Mouse (Mus musculus): Measurements from ENCODE around the gene Glb1l.

Gene Glb1l

DNA sequence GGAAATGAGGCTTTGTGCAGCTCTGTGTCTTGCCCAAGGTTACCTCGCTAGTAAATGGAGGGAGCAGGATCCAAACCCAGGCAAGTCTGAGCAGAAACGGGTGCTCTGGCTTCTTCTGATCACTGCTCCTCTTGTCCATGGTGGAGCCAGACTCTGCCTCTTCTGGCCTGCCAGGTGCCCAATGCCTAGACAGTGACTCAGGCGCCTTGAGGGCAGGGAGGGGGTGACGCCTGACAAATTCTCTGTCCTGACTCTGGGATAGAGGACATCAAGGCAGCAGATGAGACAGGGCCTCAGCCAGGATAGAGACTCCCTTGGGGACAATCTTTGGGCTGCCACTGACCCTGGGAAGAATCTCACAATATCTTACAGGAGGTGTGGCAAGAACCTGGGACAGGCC, 20.6 kb upstream of the Glb1l start:
- DNase-seq (ENCODE audit: low spot score in 2 of 2): no peak

GRCm38 (mm10) chr1:75230335-75230994, 19.9 kb upstream of the Glb1l start:
- DNase-seq (ENCODE audit: low spot score in 2 of 2): no peak

DNA sequence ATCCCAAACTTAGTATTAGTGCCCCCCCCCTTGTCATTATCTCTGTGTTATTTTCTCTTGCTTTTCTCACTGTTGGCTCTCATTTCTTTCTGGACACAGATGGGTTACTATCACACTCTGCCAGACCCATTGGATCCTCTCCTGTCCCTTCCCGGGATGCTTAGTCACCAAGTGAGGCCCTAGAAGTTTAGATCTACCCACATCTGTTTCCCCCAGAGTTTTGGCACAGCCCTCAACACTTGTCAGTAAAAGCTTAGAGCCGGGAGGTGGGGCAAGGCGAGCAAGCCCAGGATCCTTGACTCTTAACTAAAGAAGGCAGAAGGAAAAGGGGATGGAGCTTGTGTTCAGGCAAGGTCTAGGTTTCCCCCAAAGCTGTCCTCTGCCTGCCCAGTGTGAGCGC, 18.5 kb upstream of the Glb1l start:
- no peak for DNase-seq (ENCODE audit: low spot score in 2 of 2)

DNA sequence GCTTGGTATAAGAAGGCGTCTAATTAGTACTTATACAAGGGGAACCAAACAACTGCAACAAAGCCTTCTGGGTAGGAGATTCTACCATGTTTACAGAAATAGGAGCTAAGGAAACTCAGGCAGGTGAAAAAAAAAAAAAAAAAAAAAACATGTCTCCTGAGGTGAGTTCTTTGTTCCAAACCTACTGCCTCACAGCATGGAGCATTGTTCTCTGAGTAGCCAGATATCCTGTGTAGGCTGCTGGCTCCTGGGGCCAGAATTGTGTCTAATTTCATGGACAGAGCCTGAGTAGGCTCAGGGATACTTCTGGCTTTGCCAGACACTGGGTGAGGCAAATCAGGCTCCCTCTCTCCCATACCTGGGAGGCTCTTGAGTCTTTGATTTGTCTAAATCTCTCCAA, 17.0 kb upstream of the Glb1l start:
- DNase-seq (ENCODE audit: low spot score in 2 of 2): no peak

- no peak for DNase-seq (ENCODE audit: low spot score in 2 of 2)
These were observed 15.5 kb upstream of the Glb1l start for GRCm38 (mm10) chr1:75226138-75226537.

GRCm38 (mm10) chr1:75225473-75225872, 14.9 kb upstream of the Glb1l start:
- no peak for DNase-seq (ENCODE audit: low spot score in 2 of 2)

GRCm38 (mm10) chr1:75223532-75223931, 12.9 kb upstream of the Glb1l start:
- no peak for DNase-seq (ENCODE audit: low spot score in 2 of 2)

DNA sequence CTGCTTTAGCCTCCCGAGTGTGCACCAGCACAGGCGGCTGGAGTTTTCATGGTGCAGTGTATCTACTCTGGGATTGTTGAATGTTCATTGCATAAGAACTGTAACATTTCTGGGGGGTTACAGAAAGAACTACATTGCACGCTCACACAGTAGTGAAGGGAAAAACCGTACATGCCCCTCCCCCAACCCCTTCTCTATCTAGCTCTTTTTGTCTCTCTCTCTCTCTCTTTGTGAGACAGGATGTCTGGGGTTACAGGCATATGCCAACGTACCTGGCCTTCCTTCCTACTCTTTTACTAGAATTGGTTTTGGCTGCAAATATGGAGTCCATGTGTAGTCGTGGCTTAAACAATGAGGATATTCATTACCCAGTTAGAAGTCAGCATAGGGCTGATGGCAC, 12.3 kb upstream of the Glb1l start:
- DNase-seq (ENCODE audit: low spot score in 2 of 2): no peak

DNA sequence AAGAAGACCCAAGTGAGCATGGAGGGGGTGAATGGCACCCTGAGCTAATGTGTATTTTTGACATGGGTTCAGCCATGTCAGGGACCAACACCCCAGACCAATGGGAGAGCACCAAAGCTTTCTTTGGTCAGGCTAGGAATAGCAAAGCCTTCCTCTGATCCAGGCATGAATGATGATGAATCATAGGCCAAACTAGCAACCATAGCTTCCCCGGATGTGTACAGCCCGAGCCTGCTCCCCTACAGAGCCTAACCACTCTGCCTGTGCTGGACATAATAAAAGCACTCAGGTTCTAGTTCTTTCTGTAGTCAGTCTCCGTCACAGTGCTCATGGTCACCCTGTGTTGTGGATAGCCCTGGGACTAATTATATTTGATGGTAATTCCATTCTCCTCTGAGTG, 10.9 kb upstream of the Glb1l start:
- no peak for DNase-seq (ENCODE audit: low spot score in 2 of 2)

DNA sequence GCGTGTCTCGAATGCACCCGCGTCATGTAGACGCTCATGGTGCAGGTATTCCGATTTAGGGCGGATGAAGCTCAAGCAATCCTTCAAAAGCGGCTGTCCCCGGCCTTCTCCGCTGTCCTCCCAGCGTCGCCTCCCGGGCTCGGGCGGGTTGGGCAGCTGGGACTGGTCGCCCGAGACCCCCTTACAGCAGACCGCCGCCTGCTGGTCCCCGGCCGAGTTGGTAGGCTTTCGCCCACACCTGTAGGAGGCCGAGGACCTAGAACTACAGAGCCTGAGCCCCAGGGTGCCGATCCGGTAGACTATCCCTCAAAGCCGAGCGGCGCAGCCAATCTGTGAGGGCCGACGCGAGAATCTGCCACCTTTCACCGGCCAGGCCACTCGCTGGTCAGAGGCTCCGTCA, 8.9 kb upstream of the Glb1l start, which contains the start of gene Tuba4a:
TSS of gene Tuba4a (minus strand) at position 335 of the 400 bp plus-strand sequence.
- DNase-seq (ENCODE audit: low spot score in 2 of 2): no peak

GRCm38 (mm10) chr1:75219078-75219477, 8.5 kb upstream of the Glb1l start:
- DNase-seq (ENCODE audit: low spot score in 2 of 2): peak; percentile 92 to 96

GRCm38 (mm10) chr1:75218227-75219001, 7.8 kb upstream of the Glb1l start:
- DNase-seq (ENCODE audit: low spot score in 2 of 2): peak; percentile 36 to 67

- DNase-seq (ENCODE audit: low spot score in 2 of 2): no peak
These were observed 7.2 kb upstream of the Glb1l start for GRCm38 (mm10) chr1:75217893-75218226.

DNA sequence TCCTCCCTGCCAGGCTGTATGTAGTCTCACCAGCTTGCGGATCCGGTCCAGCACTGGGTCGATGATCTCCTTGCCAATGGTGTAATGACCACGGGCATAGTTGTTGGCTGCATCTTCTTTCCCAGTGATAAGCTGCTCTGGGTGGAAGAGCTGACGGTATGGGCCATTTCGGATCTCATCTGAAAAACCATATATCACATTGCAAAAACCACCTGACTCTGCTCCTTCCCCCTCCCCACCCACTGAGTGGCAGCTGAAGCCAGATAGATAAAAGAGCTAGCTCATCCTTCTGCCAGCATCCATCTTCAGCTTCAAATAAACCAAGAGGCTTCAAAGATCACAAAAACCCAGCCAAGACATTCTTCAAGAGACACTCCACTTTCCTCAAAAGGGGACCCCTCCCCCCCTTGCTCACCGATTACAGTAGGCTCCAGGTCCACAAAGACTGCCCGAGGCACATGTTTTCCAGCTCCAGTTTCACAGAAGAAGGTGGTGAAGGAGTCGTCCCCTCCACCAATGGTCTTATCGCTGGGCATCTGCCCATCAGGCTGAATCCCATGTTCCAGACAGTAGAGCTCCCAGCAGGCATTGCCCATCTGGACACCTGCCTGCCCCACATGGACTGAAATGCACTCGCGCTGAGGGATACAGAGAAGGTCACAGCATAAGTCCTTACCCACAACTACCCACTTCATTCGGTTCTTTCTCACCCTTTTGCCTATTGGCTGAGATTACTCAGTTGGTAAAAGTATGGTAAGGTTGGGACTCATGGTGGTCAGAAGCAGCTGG, 6.4 kb upstream of the Glb1l start:
- DNase-seq (ENCODE audit: low spot score in 2 of 2): no peak

- DNase-seq (ENCODE audit: low spot score in 2 of 2): no peak
These were observed 5.2 kb upstream of the Glb1l start for GRCm38 (mm10) chr1:75215785-75216184.

- DNase-seq (ENCODE audit: low spot score in 2 of 2): no peak
These were observed 4.3 kb upstream of the Glb1l start for GRCm38 (mm10) chr1:75214886-75215285.

DNA sequence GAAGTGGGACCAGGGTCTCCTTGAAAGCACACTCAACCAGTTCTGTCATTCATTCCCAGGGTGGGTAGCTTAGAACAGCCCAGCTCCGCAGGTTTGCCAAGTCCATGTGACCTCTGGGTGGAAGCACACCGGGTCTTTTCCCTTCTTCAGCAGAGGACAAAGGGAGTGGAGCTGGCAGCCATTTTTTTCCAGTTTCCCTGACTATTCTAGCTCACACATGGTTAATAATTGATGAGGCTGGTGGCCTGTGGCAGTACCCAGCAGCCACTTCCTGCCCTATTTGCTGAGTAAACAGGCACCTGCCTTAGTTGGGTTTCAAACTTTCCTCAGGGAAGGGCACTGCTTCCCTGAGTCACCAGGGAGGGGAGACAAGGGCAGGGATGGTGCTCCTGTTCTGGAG, 3.8 kb upstream of the Glb1l start:
- no peak for DNase-seq (ENCODE audit: low spot score in 2 of 2)

GRCm38 (mm10) chr1:75213096-75213495, 2.5 kb upstream of the Glb1l start:
- DNase-seq (ENCODE audit: low spot score in 2 of 2): no peak

GRCm38 (mm10) chr1:75212542-75212941, 1.9 kb upstream of the Glb1l start:
- no peak for DNase-seq (ENCODE audit: low spot score in 2 of 2)

DNA sequence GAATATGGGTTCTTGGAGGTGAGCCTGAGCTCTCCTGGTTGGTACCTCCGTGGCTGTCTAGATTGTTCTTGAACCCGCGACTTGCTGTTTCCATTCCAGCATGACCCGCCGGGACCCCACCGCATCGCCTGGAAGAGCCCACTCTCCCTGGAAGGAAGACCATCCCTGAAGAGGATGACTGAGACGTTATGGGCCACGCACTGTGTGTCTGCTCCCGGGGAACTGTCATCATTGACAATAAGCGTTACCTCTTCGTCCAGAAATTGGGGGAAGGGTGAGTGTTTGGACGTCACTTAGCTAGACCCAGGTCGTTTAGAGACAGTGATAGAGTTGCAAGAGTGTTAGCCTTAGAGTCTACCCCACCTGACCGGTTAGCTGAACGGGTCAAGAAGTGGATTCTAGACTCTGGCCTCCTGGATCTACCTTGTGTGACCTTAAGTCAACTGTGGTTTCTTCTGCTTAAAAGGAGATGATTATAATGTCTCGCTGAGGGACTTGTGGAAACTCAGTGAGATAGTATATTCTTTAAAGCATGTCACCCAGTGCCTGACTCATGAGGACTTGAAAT, 612 bp upstream of the Glb1l start:
- no peak for DNase-seq (ENCODE audit: low spot score in 2 of 2)

GRCm38 (mm10) chr1:75208967-75209678, 1.5 kb downstream of the Glb1l start:
- peak in 1 of 2 experiments; percentile 21 for DNase-seq (ENCODE audit: low spot score in 2 of 2)

DNA sequence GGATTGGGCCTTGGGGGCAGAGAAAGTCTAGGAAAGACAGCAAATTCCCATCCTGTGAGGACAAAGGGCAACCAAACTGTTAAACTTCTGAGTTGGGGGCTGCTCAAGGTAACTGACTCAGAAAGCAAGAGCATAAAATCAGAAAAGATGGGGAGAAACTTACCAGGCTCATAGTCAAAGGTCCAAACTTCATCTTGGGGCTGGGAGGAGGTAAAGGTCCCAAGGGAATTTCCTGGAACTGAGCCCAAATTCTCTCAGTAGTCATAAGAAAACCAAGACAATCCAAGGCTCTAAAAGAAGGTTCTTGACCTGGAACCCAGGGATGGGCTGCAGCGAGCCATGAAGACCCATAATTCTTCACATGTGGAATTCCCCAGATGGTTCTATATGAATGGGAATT, 9.4 kb downstream of the Glb1l start:
- no peak for DNase-seq (ENCODE audit: low spot score in 2 of 2)
